Comparison of ENCODE assay signal across 18 mouse cellular contexts in the genomic region with DNA sequence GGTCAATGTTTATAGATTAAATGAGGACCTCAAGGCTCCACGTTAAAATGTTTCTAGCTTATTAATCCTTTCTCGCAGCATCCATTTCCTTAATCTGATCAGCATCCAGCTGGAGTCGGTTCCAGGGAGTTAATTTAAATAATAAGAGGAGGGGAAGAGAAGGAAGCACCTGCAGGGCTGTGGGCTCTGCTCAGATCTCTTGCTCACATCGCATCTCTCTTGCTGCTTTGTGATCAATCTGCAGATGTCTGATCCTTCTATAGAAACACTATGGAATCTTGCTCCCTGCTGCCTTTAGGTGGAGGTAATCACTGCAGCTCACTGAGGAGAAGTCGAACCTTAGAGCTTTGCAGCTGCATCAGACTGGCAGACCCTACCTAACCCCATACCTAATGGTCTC. TPM values are rescaled to one million over a fixed set of nuclear protein-coding genes. Genes with fewer than 3 reads are reported as not detected.
"Had no signal": no experiment of that assay in that cellular context is flagged by ENCODE, and none has a peak within 500 bp of the region (broad histone marks: within the 10 kb centered on the region; RNA-seq: fewer than 3 reads in every experiment).

No protein-coding gene starts in this region.

- H3K4me2 ChIP-seq: liver, embryonic 13.5 days had no signal

- H3K9ac ChIP-seq: liver, embryonic 13.5 days had no signal

- H3K27ac ChIP-seq: kidney, postnatal 0 days; left cerebral cortex, adult 2 months; liver, embryonic 13.5 days had no signal

- H3K27me3 ChIP-seq: liver, embryonic 13.5 days had no signal

- DNase-seq: kidney, adult 9 months; kidney, postnatal 25 days; layer of hippocampus, postnatal 36 days; liver, embryonic 13.5 days; lung, adult 2 months; lung, postnatal 14 days; lung, postnatal 4 days; thymus, adult 18-20 months; thymus, postnatal 36 days had no signal

- H3K36me3 ChIP-seq: liver, embryonic 13.5 days had no signal

- H3K9me3 ChIP-seq: liver, embryonic 13.5 days had no signal

- H3K4me3 ChIP-seq: left cerebral cortex, adult 2 months; liver, embryonic 13.5 days had no signal

RNA-seq across cellular contexts. Expression of a gene that starts 58.1 kb away (rescaled TPM):
- total RNA-seq: megakaryocyte progenitor cell, adult 5-6 weeks; megakaryocyte-erythroid progenitor cell, adult 5-6 weeks; midbrain, postnatal 0 days had no signal
- polyA plus RNA-seq: limb, embryonic 11.5 days; neural tube, embryonic 11.5 days; neural tube, embryonic 14.5 days; spleen, adult 2 months had no signal
